Mouse (Mus musculus) monocyte, adult 2 months (primary cell): ENCODE data around the gene Slc52a3.
"Not testable (repeated sequence)": the region's sequence is repeated elsewhere in the genome, so short reads cannot be mapped to it uniquely, and the experiment has no call there.

Source experiments
- DNase-seq, 2 experiments: peaks; one replicate each; pipeline ENCODE4 v3.0.0; 2022; ENCODE audit warnings: low spot score in 2 of 2, low read depth in 1 of 2

Gene Slc52a3

GRCm38 (mm10) chr2:151972880-151973594 is 23.3 kb upstream of the Slc52a3 start:
- peak in 1 of 2 experiments; percentile 64 for DNase-seq

- DNase-seq, result peak in 1 of 2 experiments; percentile 22
Observed at GRCm38 (mm10) chr2:151973595-151974562, 22.4 kb upstream of the Slc52a3 start.

- DNase-seq, result no peak
Observed at GRCm38 (mm10) chr2:151975295-151975694, 21.0 kb upstream of the Slc52a3 start.

- DNase-seq, result no peak
Observed at GRCm38 (mm10) chr2:151976067-151976466, 20.2 kb upstream of the Slc52a3 start.

GRCm38 (mm10) chr2:151977689-151978440 is 18.4 kb upstream of the Slc52a3 start:
- no peak for DNase-seq

- no peak for DNase-seq
Observed at GRCm38 (mm10) chr2:151978494-151978893, 17.8 kb upstream of the Slc52a3 start.

GRCm38 (mm10) chr2:151979470-151980354 is 16.6 kb upstream of the Slc52a3 start, which contains the start of gene Fam110a:
Fam110a (minus strand) TSS chr2:151980219.
- DNase-seq, result peak; percentile 69 to 79

- DNase-seq, result no peak
Observed at GRCm38 (mm10) chr2:151980355-151980693, 16.0 kb upstream of the Slc52a3 start.

GRCm38 (mm10) chr2:151981268-151981667 is 15.0 kb upstream of the Slc52a3 start:
- DNase-seq, result no peak

GRCm38 (mm10) chr2:151982476-151982875 is 13.8 kb upstream of the Slc52a3 start:
- no peak for DNase-seq

- DNase-seq, result no peak
Observed at GRCm38 (mm10) chr2:151984019-151984418, 12.3 kb upstream of the Slc52a3 start.

- DNase-seq, result no peak
Observed at GRCm38 (mm10) chr2:151985426-151986172, 10.7 kb upstream of the Slc52a3 start.

GRCm38 (mm10) chr2:151986958-151987357 is 9.4 kb upstream of the Slc52a3 start:
- DNase-seq, result no peak

- no peak for DNase-seq
Observed at GRCm38 (mm10) chr2:151988978-151989377, 7.3 kb upstream of the Slc52a3 start.

GRCm38 (mm10) chr2:151990985-151991394 is 5.3 kb upstream of the Slc52a3 start:
- no peak for DNase-seq

GRCm38 (mm10) chr2:151991446-151991845 is 4.9 kb upstream of the Slc52a3 start:
- no peak for DNase-seq

- peak in 1 of 2 experiments; percentile 50 for DNase-seq
Observed at GRCm38 (mm10) chr2:151994350-151995122, 1.8 kb upstream of the Slc52a3 start.

GRCm38 (mm10) chr2:151997190-151997575 is 872 bp downstream of the Slc52a3 start:
- not testable (repeated sequence) for DNase-seq
